Mouse (Mus musculus) ES-E14 (cell line): ENCODE results near the gene Tdp2.

ENCODE experiments used
- ZC3H11A ChIP-seq: IDR thresholded peaks from 2 replicates; pipeline ENCODE4 v1.6.1; 2012; ENCODE audit warnings: low read depth, mild to moderate bottlenecking, inconsistent platforms, low read length, borderline replicate concordance
- ZNF384 ChIP-seq: IDR thresholded peaks from 2 replicates; pipeline ENCODE4 v1.6.1; 2012; ENCODE audit warnings: low read depth, low read length, inconsistent platforms

DNA sequence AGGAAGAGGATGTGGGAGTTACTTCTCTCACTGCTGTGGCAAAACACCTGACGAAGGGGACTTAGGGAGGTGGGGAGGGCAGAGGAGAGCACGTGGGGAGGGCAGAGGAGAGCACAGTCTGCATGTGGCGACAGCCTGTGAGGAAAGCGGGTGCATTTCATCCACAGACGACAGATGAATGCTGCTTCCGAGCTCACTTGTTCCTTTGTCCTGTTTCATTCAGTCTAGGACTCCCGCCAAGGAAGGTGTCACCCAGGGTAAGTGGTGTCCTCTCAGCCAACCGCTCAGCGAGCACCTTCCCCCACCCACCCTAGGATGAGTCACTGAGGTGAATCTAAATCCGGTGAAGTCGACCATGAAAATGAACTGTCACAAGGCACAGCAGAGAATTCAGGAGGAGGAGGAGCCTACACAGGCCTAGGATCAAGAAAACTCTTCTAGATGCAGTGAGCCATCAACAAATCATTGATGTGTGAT is 45.4 kb upstream of the Tdp2 start:
- TF ChIP-seq ZNF384 = no peak
- no peak for TF ChIP-seq ZC3H11A
